22 mouse cellular contexts compared by ENCODE assay signal in genomic region chr9:105705011-105705410, GRCm38 (mm10).
A peak's percentile ranks its signal among the peaks of the same experiment; 100 is the strongest.
DNase-seq lines count a peak whose midpoint lies in the region; ATAC-seq and TF ChIP-seq lines count a peak whose summit lies in the region.
"Had no signal": no experiment of that assay in that cellular context is flagged by ENCODE, and none has a peak within 500 bp of the region (broad histone marks: within the 10 kb centered on the region; RNA-seq: fewer than 3 reads in every experiment).

No protein-coding gene starts in this region.

- no peak for TF ChIP-seq CTCF in left cerebral cortex, adult 2 months (IDR thresholded peaks at IDR 0.05)

- no peak overlapping the region for H3K4me3 ChIP-seq in left cerebral cortex, adult 2 months
- H3K4me3 ChIP-seq: embryonic facial prominence, embryonic 12.5 days; erythroblast, embryonic 14.5 days; forebrain, embryonic 10.5 days; forebrain, embryonic 12.5 days had no signal

- H3K27ac ChIP-seq in left cerebral cortex, adult 2 months: peak overlapping the region; percentile 45
- H3K27ac ChIP-seq: embryonic facial prominence, embryonic 12.5 days; forebrain, embryonic 10.5 days; forebrain, embryonic 12.5 days had no signal

- peak; percentile 75; the same call in 1 of the 2 replicates for ATAC-seq in frontal cortex, adult (ENCODE audit: low TSS enrichment)
- ATAC-seq: activated CD4-positive, CD25-positive, alpha-beta regulatory T cell, adult 4 months; forebrain, embryonic 14.5 days; forebrain, embryonic 16.5 days; Patski had no signal

- intact Hi-C loops in left cerebral cortex, adult 2 months (cut with DNase I): no loop called here

- no peak for DNase-seq in frontal cortex, postnatal 10 days (ENCODE audit: low spot score in 2 of 2)
- no peak for DNase-seq in left cerebral cortex, adult 2 months (ENCODE audit: extremely low spot score in 1 of 2, low spot score in 2 of 2)
- DNase-seq in left cerebral cortex, adult 11 months (ENCODE audit: low spot score): no peak
- DNase-seq in brain, adult 2 months (ENCODE audit: low read depth, low spot score): peak; percentile 72
- no peak for DNase-seq in heart, postnatal 4 days
- DNase-seq: adrenal gland, adult 8-10 months; adrenal gland, postnatal 14 days; adrenal gland, postnatal 36 days; cerebellum, adult 11 months; cerebellum, adult 18-20 months; cerebellum, adult 8-10 months; cerebellum, adult 9-11 months; embryo, embryonic 11 days had no signal
